Mouse (Mus musculus): ENCODE results near the gene Helz. TPM values are rescaled to one million over a fixed set of nuclear protein-coding genes. Genes with fewer than 3 reads are reported as not detected.
A peak's percentile ranks its signal among the peaks of the same experiment; 100 is the strongest.
"Not testable (repeated sequence)": the region's sequence is repeated elsewhere in the genome, so short reads cannot be mapped to it uniquely, and the experiment has no call there.

Gene Helz
- polyA plus RNA-seq (2015; fragmentation: Nextera tagmentation; extraction: Ambion mirVana): 20.5 and 24.1 TPM in 2 replicates

- peak; percentile 88 for DNase-seq (ENCODE audit: low spot score)
Observed at GRCm38 (mm10) chr11:107547351-107548203, at the start of gene Helz. Gene Helz (plus strand): TSS chr11:107547930.

GRCm38 (mm10) chr11:107502801-107503200, 44.9 kb upstream of the Helz start:
- no peak for DNase-seq (ENCODE audit: low spot score)

- DNase-seq (ENCODE audit: low spot score): not testable (repeated sequence)
Observed at GRCm38 (mm10) chr11:107504364-107504763, 43.4 kb upstream of the Helz start.

- DNase-seq (ENCODE audit: low spot score): peak; percentile 67
Observed at GRCm38 (mm10) chr11:107506260-107506659, 41.5 kb upstream of the Helz start.

GRCm38 (mm10) chr11:107509631-107510338, 37.9 kb upstream of the Helz start:
- peak; percentile 48 for DNase-seq (ENCODE audit: low spot score)

GRCm38 (mm10) chr11:107510362-107511269, 37.1 kb upstream of the Helz start:
- DNase-seq (ENCODE audit: low spot score): peak; percentile 20

GRCm38 (mm10) chr11:107511954-107512353, 35.8 kb upstream of the Helz start:
- DNase-seq (ENCODE audit: low spot score): peak; percentile 83

- DNase-seq (ENCODE audit: low spot score): no peak
Observed at GRCm38 (mm10) chr11:107513047-107513446, 34.7 kb upstream of the Helz start.

GRCm38 (mm10) chr11:107516387-107516786, 31.3 kb upstream of the Helz start:
- no peak for DNase-seq (ENCODE audit: low spot score)

GRCm38 (mm10) chr11:107518645-107519429, 28.9 kb upstream of the Helz start:
- DNase-seq (ENCODE audit: low spot score): no peak

- no peak for DNase-seq (ENCODE audit: low spot score)
Observed at GRCm38 (mm10) chr11:107521153-107521552, 26.6 kb upstream of the Helz start.

- peak; percentile 46 for DNase-seq (ENCODE audit: low spot score)
Observed at GRCm38 (mm10) chr11:107524966-107525365, 22.8 kb upstream of the Helz start.

GRCm38 (mm10) chr11:107527632-107528031, 20.1 kb upstream of the Helz start:
- DNase-seq (ENCODE audit: low spot score): no peak

- DNase-seq (ENCODE audit: low spot score): peak; percentile 89
Observed at GRCm38 (mm10) chr11:107529320-107529719, 18.4 kb upstream of the Helz start.

- no peak for DNase-seq (ENCODE audit: low spot score)
Observed at GRCm38 (mm10) chr11:107531445-107531844, 16.3 kb upstream of the Helz start.

GRCm38 (mm10) chr11:107532271-107532670, 15.5 kb upstream of the Helz start:
- DNase-seq (ENCODE audit: low spot score): no peak

GRCm38 (mm10) chr11:107538994-107539393, 8.7 kb upstream of the Helz start:
- peak; percentile 15 for DNase-seq (ENCODE audit: low spot score)

- DNase-seq (ENCODE audit: low spot score): no peak
Observed at GRCm38 (mm10) chr11:107540339-107540738, 7.4 kb upstream of the Helz start.

- DNase-seq (ENCODE audit: low spot score): no peak
Observed at GRCm38 (mm10) chr11:107545747-107546476, 1.8 kb upstream of the Helz start.
